Mouse (Mus musculus): ENCODE data around the gene Mapk6. TPM values are rescaled to one million over a fixed set of nuclear protein-coding genes. Genes with fewer than 3 reads are reported as not detected.
"Not testable (repeated sequence)": the region's sequence is repeated elsewhere in the genome, so short reads cannot be mapped to it uniquely, and the experiment has no call there.

The Mapk6 gene
- 31.3 and 53.1 TPM in 2 replicates for polyA plus RNA-seq (2012; ENCODE audit: insufficient read depth, low replicate concordance)

GRCm38 (mm10) chr9:75409852-75410378, at the start of gene Mapk6:
Gene Mapk6, minus strand, starts transcription at chr9:75410005.
- peaks cover 71% of the 10 kb centered on the region for H3K4me1 ChIP-seq
- H3K36me3 ChIP-seq (replicated peaks; ENCODE audit: low read length) = peaks cover 56% of the 10 kb centered on the region
- H3K27me3 ChIP-seq (replicated peaks) = no peaks in the 10 kb centered on the region
- peak; percentile 23; the same call in 1 of the 3 replicates for TF ChIP-seq GATA1 (IDR thresholded peaks at IDR 0.05; ENCODE audit: borderline replicate concordance, low read length)
- TF ChIP-seq FLI1 (IDR thresholded peaks at IDR 0.05; ENCODE audit: low read length) = no peak
- H3K9me3 ChIP-seq = no peaks in the 10 kb centered on the region
- H3K4me3 ChIP-seq (replicated peaks) = peak within 1 kb of the TSS; percentile 98

GRCm38 (mm10) chr9:75455684-75456083, 45.9 kb upstream of the Mapk6 start:
- no peak for TF ChIP-seq GATA1 (IDR thresholded peaks at IDR 0.05; ENCODE audit: borderline replicate concordance, low read length)
- TF ChIP-seq FLI1 (IDR thresholded peaks at IDR 0.05; ENCODE audit: low read length) = no peak
- Histone ChIP-seq H3K9me3 (peaks cover 4% of the 10 kb centered on the region; the same call in 1 of the 2 replicates), H3K27me3 (replicated peaks) (no peaks in the 10 kb centered on the region), H3K36me3 (replicated peaks; ENCODE audit: low read length) (peaks cover 93% of the 10 kb centered on the region), H3K4me3 (replicated peaks) (no peak overlapping the region), H3K4me1 (peaks cover 3% of the 10 kb centered on the region; the same call in 1 of the 2 replicates)

GRCm38 (mm10) chr9:75453994-75454393, 44.2 kb upstream of the Mapk6 start:
- Histone ChIP-seq H3K9me3 (peaks cover 4% of the 10 kb centered on the region; the same call in 1 of the 2 replicates), H3K4me3 (replicated peaks) (no peak overlapping the region), H3K4me1 (peaks cover 11% of the 10 kb centered on the region), H3K27me3 (replicated peaks) (no peaks in the 10 kb centered on the region), H3K36me3 (replicated peaks; ENCODE audit: low read length) (peaks cover 95% of the 10 kb centered on the region)
- TF ChIP-seq FLI1 (IDR thresholded peaks at IDR 0.05; ENCODE audit: low read length) (no peak), GATA1 (IDR thresholded peaks at IDR 0.05; ENCODE audit: borderline replicate concordance, low read length) (no peak)

GRCm38 (mm10) chr9:75448021-75448420, 38.2 kb upstream of the Mapk6 start:
- H3K36me3 ChIP-seq (replicated peaks; ENCODE audit: low read length) = peaks cover 89% of the 10 kb centered on the region
- no peak for TF ChIP-seq FLI1 (IDR thresholded peaks at IDR 0.05; ENCODE audit: low read length)

GRCm38 (mm10) chr9:75446574-75446973, 36.8 kb upstream of the Mapk6 start:
- H3K9me3 ChIP-seq; H3K4me3 ChIP-seq (replicated peaks); H3K27me3 ChIP-seq (replicated peaks): not testable (repeated sequence)
- Histone ChIP-seq H3K4me1 (peaks cover 40% of the 10 kb centered on the region), H3K36me3 (replicated peaks; ENCODE audit: low read length) (peaks cover 78% of the 10 kb centered on the region)

More at GRCm38 (mm10) chr9:75448021-75448420, 38.2 kb upstream of the Mapk6 start:
- Histone ChIP-seq H3K4me3 (replicated peaks) (no peak overlapping the region), H3K9me3 (peaks cover 4% of the 10 kb centered on the region; the same call in 1 of the 2 replicates), H3K4me1 (peaks cover 31% of the 10 kb centered on the region), H3K27me3 (replicated peaks) (no peaks in the 10 kb centered on the region)

GRCm38 (mm10) chr9:75444981-75445380, 35.2 kb upstream of the Mapk6 start:
- TF ChIP-seq GATA1 (IDR thresholded peaks at IDR 0.05; ENCODE audit: borderline replicate concordance, low read length) = no peak
- no peak for TF ChIP-seq FLI1 (IDR thresholded peaks at IDR 0.05; ENCODE audit: low read length)
- H3K4me1 ChIP-seq = peaks cover 46% of the 10 kb centered on the region
- H3K36me3 ChIP-seq (replicated peaks; ENCODE audit: low read length) = peaks cover 64% of the 10 kb centered on the region
- H3K9me3 ChIP-seq = no peaks in the 10 kb centered on the region
- H3K27me3 ChIP-seq (replicated peaks) = no peaks in the 10 kb centered on the region
- H3K4me3 ChIP-seq (replicated peaks) = no peak overlapping the region

GRCm38 (mm10) chr9:75441691-75442131, 31.9 kb upstream of the Mapk6 start:
- TF ChIP-seq FLI1 (IDR thresholded peaks at IDR 0.05; ENCODE audit: low read length) (no peak), GATA1 (IDR thresholded peaks at IDR 0.05; ENCODE audit: borderline replicate concordance, low read length) (no peak)
- Histone ChIP-seq H3K27me3 (replicated peaks) (no peaks in the 10 kb centered on the region), H3K9me3 (no peaks in the 10 kb centered on the region), H3K4me3 (replicated peaks) (peak overlapping the region; percentile 93), H3K36me3 (replicated peaks; ENCODE audit: low read length) (peaks cover 32% of the 10 kb centered on the region), H3K4me1 (peaks cover 47% of the 10 kb centered on the region)

- Histone ChIP-seq H3K9me3 (no peaks in the 10 kb centered on the region), H3K4me1 (peaks cover 53% of the 10 kb centered on the region), H3K4me3 (replicated peaks) (peak within 1 kb of the TSS; percentile 93), H3K36me3 (replicated peaks; ENCODE audit: low read length) (peaks cover 26% of the 10 kb centered on the region), H3K27me3 (replicated peaks) (no peaks in the 10 kb centered on the region)
- no peak for TF ChIP-seq GATA1 (IDR thresholded peaks at IDR 0.05; ENCODE audit: borderline replicate concordance, low read length)
- TF ChIP-seq FLI1 (IDR thresholded peaks at IDR 0.05; ENCODE audit: low read length) = no peak
Measured at GRCm38 (mm10) chr9:75440796-75441666, 31.2 kb upstream of the Mapk6 start, which contains the start of gene Leo1. Gene Leo1, plus strand, starts transcription at chr9:75441524.

GRCm38 (mm10) chr9:75437653-75438385, 28.0 kb upstream of the Mapk6 start:
- H3K27me3 ChIP-seq (replicated peaks) = no peaks in the 10 kb centered on the region
- TF ChIP-seq GATA1 (IDR thresholded peaks at IDR 0.05; ENCODE audit: borderline replicate concordance, low read length) (no peak), FLI1 (IDR thresholded peaks at IDR 0.05; ENCODE audit: low read length) (no peak)
- no peaks in the 10 kb centered on the region for H3K9me3 ChIP-seq
- H3K4me1 ChIP-seq = peaks cover 75% of the 10 kb centered on the region
- no peak overlapping the region for H3K4me3 ChIP-seq (replicated peaks)
- peaks cover 2% of the 10 kb centered on the region for H3K36me3 ChIP-seq (replicated peaks; ENCODE audit: low read length)

Measured in megakaryocyte, embryonic 14.5 days (primary cell).